Mouse (Mus musculus) megakaryocyte, embryonic 14.5 days (primary cell): ENCODE results near the gene Ppp1r9b.

ENCODE experiments used
- FLI1 ChIP-seq: IDR thresholded peaks from 2 replicates; pipeline ENCODE4 v1.6.1; 2012; ENCODE audit warnings: low read length, inconsistent platforms, mixed read lengths
- GATA1 ChIP-seq: IDR thresholded peaks from 3 replicates; pipeline ENCODE4 v1.6.1; 2012; ENCODE audit warnings: mixed read lengths, low read length, inconsistent platforms, borderline replicate concordance

- TF ChIP-seq GATA1, result no peak
- TF ChIP-seq FLI1, result no peak
Observed at GRCm38 (mm10) chr11:94944295-94944694, 46.5 kb upstream of the Ppp1r9b start.
